Mouse (Mus musculus) ES-E14 (cell line): Measurements from ENCODE around the gene Dio3.

Experiments used
- CHD2 ChIP-seq: IDR thresholded peaks from 2 replicates; pipeline ENCODE4 v1.6.1; 2014; ENCODE audit warnings: mild to moderate bottlenecking, low read depth, low read length, inconsistent platforms
- HCFC1 ChIP-seq: IDR thresholded peaks from 2 replicates; pipeline ENCODE4 v1.6.1; 2012; ENCODE audit warnings: low read length, inconsistent platforms, borderline replicate concordance; ENCODE audit not compliant: insufficient read depth
- MAFK ChIP-seq: IDR thresholded peaks from 2 replicates; pipeline ENCODE4 v1.6.1; 2014; ENCODE audit warnings: mild to moderate bottlenecking, low read depth, low read length, inconsistent platforms; ENCODE audit not compliant: insufficient read depth
- ZC3H11A ChIP-seq: IDR thresholded peaks from 2 replicates; pipeline ENCODE4 v1.6.1; 2012; ENCODE audit warnings: low read depth, mild to moderate bottlenecking, inconsistent platforms, low read length, borderline replicate concordance
- ZNF384 ChIP-seq: IDR thresholded peaks from 2 replicates; pipeline ENCODE4 v1.6.1; 2012; ENCODE audit warnings: low read depth, low read length, inconsistent platforms

DNA sequence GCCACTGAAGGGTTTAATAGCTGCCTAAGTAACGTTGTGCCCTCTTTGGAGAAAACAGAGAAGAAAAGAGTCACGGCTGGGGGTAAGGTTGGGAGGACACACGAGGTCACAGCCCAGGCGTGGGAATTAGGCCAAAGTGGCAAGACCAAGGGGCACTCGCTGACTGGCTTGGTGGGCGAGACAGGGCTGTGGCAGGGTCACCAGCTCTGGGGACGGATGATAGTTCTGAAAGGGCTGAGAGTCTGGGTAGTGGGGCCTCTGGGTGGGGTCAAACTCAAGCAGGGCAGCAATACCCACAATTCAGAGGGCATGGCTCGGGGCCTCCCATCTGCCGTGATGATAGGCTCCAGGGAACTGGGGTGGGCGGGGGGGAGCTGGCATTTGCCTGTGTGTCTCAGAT lies 23.1 kb upstream of the Dio3 start:
- TF ChIP-seq ZNF384 (no peak), MAFK (no peak), HCFC1 (no peak), CHD2 (no peak), ZC3H11A (no peak)
